ENCODE assay signal across 8 mouse cellular contexts in genomic region chr16:89817301-89817700, GRCm38 (mm10).
DNase-seq lines count a peak whose midpoint lies in the region; ATAC-seq and TF ChIP-seq lines count a peak whose summit lies in the region.

No protein-coding gene starts in this region.

- peak overlapping the region; percentile 88 for H3K4me2 ChIP-seq in embryonic facial prominence, embryonic 11.5 days (ENCODE audit: low read depth, low read length)
- H3K4me2 ChIP-seq in midbrain, embryonic 11.5 days = peak overlapping the region; percentile 91

- H3K4me1 ChIP-seq in kidney, adult 2 months (ENCODE audit: control insufficient read depth, insufficient read depth, low read length) = no peaks in the 10 kb centered on the region
- H3K4me1 ChIP-seq in embryonic facial prominence, embryonic 11.5 days (ENCODE audit: control insufficient read depth, insufficient read depth, low read length) = no peaks in the 10 kb centered on the region; the same call in 1 of the 2 replicates
- H3K4me1 ChIP-seq in hindbrain, embryonic 10.5 days (replicated peaks) = peaks cover 43% of the 10 kb centered on the region
- H3K4me1 ChIP-seq in midbrain, embryonic 11.5 days (ENCODE audit: control insufficient read depth, insufficient read depth, low read length) = peaks cover 27% of the 10 kb centered on the region

- 45% methylated on average over 9 of the region's 9 CpGs for WGBS in kidney, adult 2 months
- 11% methylated on average over 9 of the region's 9 CpGs for WGBS in embryonic facial prominence, embryonic 11.5 days
- WGBS in hindbrain, embryonic 10.5 days = 3% methylated on average over 9 of the region's 9 CpGs
- 2% methylated on average over 9 of the region's 9 CpGs for WGBS in midbrain, embryonic 11.5 days

- DNase-seq in kidney, adult 2 months = no peak
- no peak for DNase-seq in kidney, postnatal 36 days
- DNase-seq in embryonic facial prominence, embryonic 11.5 days (ENCODE audit: low spot score) = no peak
- DNase-seq in hindbrain, embryonic 10.5 days (ENCODE audit: low spot score) = no peak
- DNase-seq in midbrain, embryonic 11.5 days (ENCODE audit: low spot score, missing footprints) = peak; percentile 93
- DNase-seq in testis, postnatal 14 days (ENCODE audit: low spot score) = no peak
- DNase-seq in urinary bladder, adult 2 months (ENCODE audit: low spot score) = no peak
- DNase-seq in ovary, postnatal 36 days (ENCODE audit: low spot score) = no peak

- TF ChIP-seq POLR2A in kidney, adult 2 months (IDR thresholded peaks at IDR 0.05; ENCODE audit: low read depth, low read length) = no peak

- no peaks in the 10 kb centered on the region for H3K9me3 ChIP-seq in embryonic facial prominence, embryonic 11.5 days (replicated peaks; ENCODE audit: control insufficient read depth, low read length)
- H3K9me3 ChIP-seq in hindbrain, embryonic 10.5 days = 0 out of 2 replicates have a peak, but pooled peaks cover 3% of the 10 kb centered on the region
- H3K9me3 ChIP-seq in midbrain, embryonic 11.5 days (ENCODE audit: control insufficient read depth, low read length) = no peaks in the 10 kb centered on the region; the same call in 1 of the 2 replicates

- no peak overlapping the region for H3K9ac ChIP-seq in embryonic facial prominence, embryonic 11.5 days (replicated peaks; ENCODE audit: low read length)
- peak overlapping the region; percentile 53; the same call in 1 of the 2 replicates for H3K9ac ChIP-seq in midbrain, embryonic 11.5 days (ENCODE audit: low read length)

- H3K27me3 ChIP-seq in kidney, adult 2 months (replicated peaks; ENCODE audit: control insufficient read depth, insufficient read depth, low read length) = no peaks in the 10 kb centered on the region
- no peaks in the 10 kb centered on the region for H3K27me3 ChIP-seq in embryonic facial prominence, embryonic 11.5 days (ENCODE audit: control insufficient read depth, insufficient read depth, low read length)
- H3K27me3 ChIP-seq in hindbrain, embryonic 10.5 days (ENCODE audit: insufficient read depth, poor library complexity, severe bottlenecking) = peaks cover 76% of the 10 kb centered on the region
- H3K27me3 ChIP-seq in midbrain, embryonic 11.5 days (ENCODE audit: control insufficient read depth, insufficient read depth, low read length) = peaks cover 17% of the 10 kb centered on the region

- H3K36me3 ChIP-seq in kidney, adult 2 months (ENCODE audit: control insufficient read depth, insufficient read depth, low read length) = no peaks in the 10 kb centered on the region
- H3K36me3 ChIP-seq in embryonic facial prominence, embryonic 11.5 days (replicated peaks; ENCODE audit: control insufficient read depth, insufficient read depth, low read depth, low read length) = no peaks in the 10 kb centered on the region
- peaks cover 21% of the 10 kb centered on the region for H3K36me3 ChIP-seq in hindbrain, embryonic 10.5 days
- no peaks in the 10 kb centered on the region for H3K36me3 ChIP-seq in midbrain, embryonic 11.5 days (ENCODE audit: control insufficient read depth, insufficient read depth, low read length)

- H3K4me3 ChIP-seq in kidney, adult 2 months (ENCODE audit: insufficient read depth, low read depth, low read length) = peak overlapping the region; percentile 18
- H3K4me3 ChIP-seq in embryonic facial prominence, embryonic 11.5 days (ENCODE audit: low read depth, low read length) = no peak overlapping the region
- H3K4me3 ChIP-seq in hindbrain, embryonic 10.5 days = peak overlapping the region; percentile 58
- H3K4me3 ChIP-seq in midbrain, embryonic 11.5 days (ENCODE audit: low read depth, low read length) = peak overlapping the region; percentile 37

- no peak for TF ChIP-seq CTCF in kidney, adult 2 months (conservative IDR thresholded peaks at IDR 0.05; ENCODE audit: insufficient read depth, insufficient read length, low read depth, low read length)

- no peak overlapping the region for H3K27ac ChIP-seq in kidney, adult 2 months (ENCODE audit: insufficient read depth, low read depth, low read length)
- H3K27ac ChIP-seq in embryonic facial prominence, embryonic 11.5 days (replicated peaks; ENCODE audit: low read depth, low read length) = no peak overlapping the region
- peak overlapping the region; percentile 51 for H3K27ac ChIP-seq in hindbrain, embryonic 10.5 days
- no peak overlapping the region; the same call in 1 of the 2 replicates for H3K27ac ChIP-seq in midbrain, embryonic 11.5 days (ENCODE audit: low read depth, low read length)

- ATAC-seq in embryonic facial prominence, embryonic 11.5 days (replicated peaks; ENCODE audit: insufficient number of reproducible peaks, low FRiP score, low TSS enrichment, low read depth) = no peak
- ATAC-seq in midbrain, embryonic 11.5 days (ENCODE audit: low FRiP score) = no peak
